Mouse (Mus musculus): ENCODE data around the gene Bend4.

DNA sequence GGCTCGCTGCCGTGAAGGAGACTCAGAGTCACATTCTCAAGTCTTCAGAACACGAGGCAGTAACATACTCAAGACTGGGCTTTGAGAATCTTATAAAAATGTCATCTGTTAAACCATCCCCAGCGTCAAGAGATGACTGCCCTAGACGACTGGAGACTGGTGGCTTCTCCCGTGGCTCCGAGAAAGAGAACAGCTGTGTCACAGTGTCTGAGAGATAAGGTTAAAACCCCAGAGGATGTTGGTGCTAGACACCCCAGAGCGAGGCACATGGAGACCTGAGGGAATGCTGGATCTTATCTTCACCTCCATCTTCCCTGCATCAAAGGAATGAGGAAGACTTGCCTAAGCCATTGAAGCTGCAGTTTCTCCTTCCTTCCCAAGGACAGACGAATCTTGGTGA is 23.2 kb downstream of the Bend4 start:
- TF ChIP-seq CTCF (IDR thresholded peaks at IDR 0.05; ENCODE audit: control insufficient read depth, insufficient read depth, insufficient replicate concordance, low read depth, low read length) (no peak), POLR2A (IDR thresholded peaks at IDR 0.05; ENCODE audit: control insufficient read depth, low read depth, low read length) (no peak)
